Mouse (Mus musculus) cortical plate, adult 2 months (tissue): ENCODE data around the gene Kctd19.

Experiments
- CTCF ChIP-seq: fragments of 200-500 bp; IDR thresholded peaks from 2 replicates; pipeline ENCODE4 v1.5.1; 2011; ENCODE audit warnings: mild to moderate bottlenecking, control low read depth, low read length; ENCODE audit not compliant: insufficient read depth; ENCODE audit errors: extremely low read depth
- POLR2A ChIP-seq: fragments of 200-500 bp; IDR thresholded peaks from 2 replicates; pipeline ENCODE4 v1.6.1; 2011; ENCODE audit warnings: mild to moderate bottlenecking, low read length, control low read depth; ENCODE audit not compliant: insufficient read depth; ENCODE audit errors: extremely low read depth

GRCm38 (mm10) chr8:105400016-105400415, 13.3 kb downstream of the Kctd19 start:
- TF ChIP-seq CTCF (no peak), POLR2A (no peak)
